Mouse (Mus musculus) adrenal gland, postnatal 25 days (tissue): ENCODE measurements around the gene Colgalt2. TPM values are rescaled to one million over a fixed set of nuclear protein-coding genes. Genes with fewer than 3 reads are reported as not detected.

Experiments
- DNase-seq: peaks from one replicate; pipeline ENCODE4 v3.0.0; 2021; ENCODE audit warnings: mixed read lengths
- total RNA-seq: library from RNA; stranded (reverse); gene quantifications from 2 replicates; pipeline ENCODE4 v1.2.3, GENCODE M21; 2021

The Colgalt2 gene
- total RNA-seq, 1 experiment from 2014 or later, result 4.4 TPM

- no peak for DNase-seq
Measured at GRCm38 (mm10) chr1:152492258-152492657, 92.6 kb downstream of the Colgalt2 start.

GRCm38 (mm10) chr1:152496831-152497230, 97.2 kb downstream of the Colgalt2 start:
- DNase-seq, result no peak

GRCm38 (mm10) chr1:152497581-152497980, 98.0 kb downstream of the Colgalt2 start:
- no peak for DNase-seq

- DNase-seq, result peak; percentile 10
Measured at GRCm38 (mm10) chr1:152499802-152500201, 100.2 kb downstream of the Colgalt2 start.

GRCm38 (mm10) chr1:152506175-152506574, 106.5 kb downstream of the Colgalt2 start:
- DNase-seq, result no peak

GRCm38 (mm10) chr1:152506726-152507125, 107.1 kb downstream of the Colgalt2 start:
- no peak for DNase-seq

- no peak for DNase-seq
Measured at GRCm38 (mm10) chr1:152508481-152509220, 109.0 kb downstream of the Colgalt2 start.

GRCm38 (mm10) chr1:152511237-152511636, 111.6 kb downstream of the Colgalt2 start:
- no peak for DNase-seq

- DNase-seq, result no peak
Measured at GRCm38 (mm10) chr1:152514256-152514655, 114.6 kb downstream of the Colgalt2 start.

- DNase-seq, result no peak
Measured at GRCm38 (mm10) chr1:152517057-152517570, 117.5 kb downstream of the Colgalt2 start.

- DNase-seq, result no peak
Measured at GRCm38 (mm10) chr1:152518971-152519370, 119.3 kb downstream of the Colgalt2 start.

GRCm38 (mm10) chr1:152520798-152521575, 121.4 kb downstream of the Colgalt2 start:
- peak; percentile 61 for DNase-seq

- DNase-seq, result no peak
Measured at GRCm38 (mm10) chr1:152522226-152522625, 122.6 kb downstream of the Colgalt2 start.

- DNase-seq, result no peak
Measured at GRCm38 (mm10) chr1:152523292-152523691, 123.7 kb downstream of the Colgalt2 start.

- no peak for DNase-seq
Measured at GRCm38 (mm10) chr1:152524098-152524892, 124.7 kb downstream of the Colgalt2 start.

GRCm38 (mm10) chr1:152524987-152525648, 125.5 kb downstream of the Colgalt2 start:
- peak; percentile 52 for DNase-seq

- DNase-seq, result no peak
Measured at GRCm38 (mm10) chr1:152526154-152526553, 126.5 kb downstream of the Colgalt2 start.

- DNase-seq, result no peak
Measured at GRCm38 (mm10) chr1:152528214-152528613, 128.6 kb downstream of the Colgalt2 start.

- no peak for DNase-seq
Measured at GRCm38 (mm10) chr1:152528778-152529177, 129.1 kb downstream of the Colgalt2 start.

- peak; percentile 15 for DNase-seq
Measured at GRCm38 (mm10) chr1:152531498-152531897, 131.9 kb downstream of the Colgalt2 start.

GRCm38 (mm10) chr1:152534531-152534930, 134.9 kb downstream of the Colgalt2 start:
- no peak for DNase-seq
